Mouse (Mus musculus) neural tube, embryonic 11.5 days (tissue): Measurements from ENCODE around the gene Il2rb. TPM values are rescaled to one million over a fixed set of nuclear protein-coding genes. Genes with fewer than 3 reads are reported as not detected.

Source experiments
- ATAC-seq: fragments of 200-750 bp; cut with Nextera tagmentation; 2 replicates; pipeline ENCODE4 v1.8.0; 2017; ENCODE audit warnings: moderate number of reproducible peaks, mild to moderate bottlenecking, moderate TSS enrichment, moderate library complexity; ENCODE audit not compliant: insufficient read depth, low FRiP score, low TSS enrichment
- DNase-seq: peaks from one replicate; pipeline ENCODE4 v3.0.0-alpha.2; 2015; ENCODE audit warnings: low spot score
- H3K27ac ChIP-seq: fragments of 300-500 bp; sonication (generic); 2 replicates; pipeline ENCODE4 v1.5.1; 2014; ENCODE audit warnings: low read depth, mild to moderate bottlenecking, low read length
- H3K27me3 ChIP-seq: fragments of 300-500 bp; sonication (generic); 2 replicates; pipeline ENCODE4 v1.6.1; 2014; ENCODE audit warnings: mild to moderate bottlenecking, low read length, mixed read lengths; ENCODE audit not compliant: control insufficient read depth, insufficient read depth
- H3K36me3 ChIP-seq: fragments of 300-500 bp; sonication (generic); 2 replicates; pipeline ENCODE4 v1.6.1; 2014; ENCODE audit warnings: mild to moderate bottlenecking, low read length, moderate library complexity, mixed read lengths; ENCODE audit not compliant: control insufficient read depth, insufficient read depth
- H3K4me1 ChIP-seq: fragments of 300-500 bp; sonication (generic); 2 replicates; pipeline ENCODE4 v1.6.1; 2014; ENCODE audit warnings: low read length, mixed read lengths; ENCODE audit not compliant: control insufficient read depth, insufficient read depth
- H3K4me2 ChIP-seq: fragments of 300-500 bp; sonication (generic); 2 replicates; pipeline ENCODE4 v1.6.1; 2014; ENCODE audit warnings: low read depth, mild to moderate bottlenecking, moderate library complexity
- H3K4me3 ChIP-seq: fragments of 300-500 bp; sonication (generic); 2 replicates; pipeline ENCODE4 v1.5.1; 2014; ENCODE audit warnings: low read depth, low read length
- H3K9ac ChIP-seq: fragments of 300-500 bp; sonication (generic); 2 replicates; pipeline ENCODE4 v1.6.1; 2014; ENCODE audit warnings: mild to moderate bottlenecking, low read length
- H3K9me3 ChIP-seq: fragments of 300-500 bp; sonication (generic); 2 replicates; pipeline ENCODE4 v1.6.1; 2016; ENCODE audit warnings: low read length; ENCODE audit not compliant: control insufficient read depth
- WGBS: fragments of 180-500 bp; shearing (Covaris S2); extraction: QIAGEN DNeasy Blood & Tissue Kit; methylation state at CpG from one replicate; pipeline ENCODE4 v1.1.7; 2014; 5-methylcytosine and 5-hydroxymethylcytosine counted together
- polyA plus RNA-seq: library from polyadenylated mRNA; unstranded; fragments of >200 nt; fragmentation: Nextera tagmentation; extraction: Ambion mirVana; gene quantifications from 2 replicates; pipeline ENCODE4 v1.2.1, GENCODE M21; 2014

The Il2rb gene
- polyA plus RNA-seq, 1 experiment from 2014 or later = not detected

- H3K9ac ChIP-seq = no peak overlapping the region
- no peaks in the 10 kb centered on the region for H3K9me3 ChIP-seq
- no peak overlapping the region for H3K4me3 ChIP-seq
- H3K27me3 ChIP-seq = no peaks in the 10 kb centered on the region
- ATAC-seq (no peak), DNase-seq (no peak)
- 0 out of 2 replicates have a peak, but pooled peaks cover 3% of the 10 kb centered on the region for H3K36me3 ChIP-seq
- no peak overlapping the region for H3K4me2 ChIP-seq
- no peak overlapping the region for H3K27ac ChIP-seq
- 41% methylated on average over 8 of the region's 8 CpGs for WGBS
- H3K4me1 ChIP-seq = peaks cover 31% of the 10 kb centered on the region
These were observed 56.6 kb downstream of the Il2rb start for GRCm38 (mm10) chr15:78438505-78438904.

- peak overlapping the region; percentile 2; the same call in 1 of the 2 replicates for H3K9ac ChIP-seq
- no peak overlapping the region for H3K27ac ChIP-seq
- no peaks in the 10 kb centered on the region for H3K27me3 ChIP-seq
- H3K4me2 ChIP-seq = no peak overlapping the region
- DNase-seq = no peak
- ATAC-seq = no peak
- 40% methylated on average over 4 of the region's 4 CpGs for WGBS
- no peak overlapping the region for H3K4me3 ChIP-seq
- no peaks in the 10 kb centered on the region for H3K9me3 ChIP-seq
- H3K4me1 ChIP-seq = peaks cover 31% of the 10 kb centered on the region
- H3K36me3 ChIP-seq = 0 out of 2 replicates have a peak, but pooled peaks cover 3% of the 10 kb centered on the region
These were observed 57.1 kb downstream of the Il2rb start for GRCm38 (mm10) chr15:78438018-78438394.

GRCm38 (mm10) chr15:78437237-78438017 is 57.6 kb downstream of the Il2rb start:
- Histone ChIP-seq H3K9ac (peak overlapping the region; percentile 2), H3K36me3 (0 out of 2 replicates have a peak, but pooled peaks cover 3% of the 10 kb centered on the region), H3K9me3 (no peaks in the 10 kb centered on the region), H3K4me2 (peak overlapping the region; percentile 51), H3K4me3 (no peak overlapping the region), H3K4me1 (peaks cover 31% of the 10 kb centered on the region), H3K27ac (peak overlapping the region; percentile 21), H3K27me3 (no peaks in the 10 kb centered on the region)
- peak; percentile 49 for DNase-seq
- 17% methylated on average over 23 of the region's 23 CpGs for WGBS
- 0 out of 2 replicates have a peak, but pooled peaks have one; percentile 7 for ATAC-seq

- Histone ChIP-seq H3K4me3 (peak overlapping the region; percentile 19; the same call in 1 of the 2 replicates), H3K9me3 (no peaks in the 10 kb centered on the region), H3K4me2 (peak overlapping the region; percentile 51), H3K4me1 (peaks cover 31% of the 10 kb centered on the region), H3K36me3 (0 out of 2 replicates have a peak, but pooled peaks cover 3% of the 10 kb centered on the region), H3K9ac (peak overlapping the region; percentile 14; the same call in 1 of the 2 replicates), H3K27me3 (no peaks in the 10 kb centered on the region), H3K27ac (peak overlapping the region; percentile 21)
- 9% methylated on average over 32 of the region's 32 CpGs for WGBS
- DNase-seq = peak; percentile 70
- ATAC-seq = peak; percentile 40; the same call in 1 of the 2 replicates
These were observed 58.5 kb downstream of the Il2rb start for GRCm38 (mm10) chr15:78436380-78437192.

- Histone ChIP-seq H3K4me1 (peaks cover 31% of the 10 kb centered on the region), H3K36me3 (0 out of 2 replicates have a peak, but pooled peaks cover 3% of the 10 kb centered on the region), H3K27ac (no peak overlapping the region; the same call in 1 of the 2 replicates), H3K27me3 (no peaks in the 10 kb centered on the region), H3K4me3 (no peak overlapping the region), H3K4me2 (no peak overlapping the region), H3K9ac (no peak overlapping the region; the same call in 1 of the 2 replicates), H3K9me3 (no peaks in the 10 kb centered on the region)
- 84% methylated on average over 11 of the region's 11 CpGs for WGBS
- ATAC-seq = peak; percentile 33; the same call in 1 of the 2 replicates
- DNase-seq = no peak
These were observed 59.4 kb downstream of the Il2rb start for GRCm38 (mm10) chr15:78435681-78436080.

- H3K36me3 ChIP-seq = 0 out of 2 replicates have a peak, but pooled peaks cover 3% of the 10 kb centered on the region
- no peak overlapping the region for H3K9ac ChIP-seq
- WGBS = 24% methylated on average over 6 of the region's 6 CpGs
- H3K4me3 ChIP-seq = no peak overlapping the region
- H3K9me3 ChIP-seq = no peaks in the 10 kb centered on the region
- no peaks in the 10 kb centered on the region for H3K27me3 ChIP-seq
- H3K4me2 ChIP-seq = no peak overlapping the region
- no peak for ATAC-seq
- no peak overlapping the region for H3K27ac ChIP-seq
- peak; percentile 70 for DNase-seq
- H3K4me1 ChIP-seq = peaks cover 31% of the 10 kb centered on the region
These were observed 60.1 kb downstream of the Il2rb start for GRCm38 (mm10) chr15:78434896-78435520.

- Histone ChIP-seq H3K36me3 (0 out of 2 replicates have a peak, but pooled peaks cover 3% of the 10 kb centered on the region), H3K4me3 (no peak overlapping the region), H3K27me3 (no peaks in the 10 kb centered on the region), H3K9ac (no peak overlapping the region), H3K4me1 (peaks cover 26% of the 10 kb centered on the region), H3K9me3 (no peaks in the 10 kb centered on the region), H3K4me2 (no peak overlapping the region), H3K27ac (no peak overlapping the region)
- no peak for DNase-seq
- ATAC-seq = no peak
- WGBS = 87% methylated on average over 7 of the region's 7 CpGs
These were observed 63.4 kb downstream of the Il2rb start for GRCm38 (mm10) chr15:78431541-78432121.

- Histone ChIP-seq H3K4me2 (no peak overlapping the region), H3K9me3 (no peaks in the 10 kb centered on the region), H3K36me3 (0 out of 2 replicates have a peak, but pooled peaks cover 3% of the 10 kb centered on the region), H3K4me3 (no peak overlapping the region), H3K4me1 (peaks cover 18% of the 10 kb centered on the region), H3K27me3 (no peaks in the 10 kb centered on the region), H3K9ac (no peak overlapping the region), H3K27ac (no peak overlapping the region)
- no peak for ATAC-seq
- no peak for DNase-seq
- 89% methylated on average over 10 of the region's 10 CpGs for WGBS
These were observed 64.2 kb downstream of the Il2rb start for GRCm38 (mm10) chr15:78430874-78431273.
